Mouse (Mus musculus) frontal cortex, postnatal 36 days (tissue): ENCODE measurements at regions not wholly inside any gene's neighbourhood (a gene's known extent, or its start where the extent isn't known, plus 50 kb on each side); places are given as distances from the start of the nearest gene placed in this dataset.

ENCODE experiments used
- DNase-seq, 2 experiments: peaks; one replicate each; pipeline ENCODE4 v3.0.0; 2022; ENCODE audit warnings: low spot score in 2 of 2

DNA sequence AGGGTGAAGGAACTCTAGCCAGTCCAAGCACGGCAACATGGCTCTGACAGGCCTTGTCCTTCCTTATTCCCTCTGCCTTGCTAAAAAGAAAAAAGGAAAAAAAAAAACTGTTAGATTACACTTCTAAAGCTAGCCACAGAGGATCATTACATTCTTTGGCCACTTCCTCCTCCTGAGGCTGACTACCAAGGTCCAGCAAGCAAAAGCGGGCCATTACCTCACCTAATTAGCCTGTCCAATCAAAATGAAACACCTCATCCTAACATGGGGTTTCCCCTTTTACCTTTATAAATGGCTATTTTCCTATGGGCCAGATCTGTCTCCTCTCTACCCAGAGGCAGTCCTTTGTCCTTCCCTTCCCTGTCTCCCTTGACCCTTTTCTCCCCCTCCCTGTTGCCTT lies 102.2 kb downstream of the Pih1h3b start:
- no peak for DNase-seq

DNA sequence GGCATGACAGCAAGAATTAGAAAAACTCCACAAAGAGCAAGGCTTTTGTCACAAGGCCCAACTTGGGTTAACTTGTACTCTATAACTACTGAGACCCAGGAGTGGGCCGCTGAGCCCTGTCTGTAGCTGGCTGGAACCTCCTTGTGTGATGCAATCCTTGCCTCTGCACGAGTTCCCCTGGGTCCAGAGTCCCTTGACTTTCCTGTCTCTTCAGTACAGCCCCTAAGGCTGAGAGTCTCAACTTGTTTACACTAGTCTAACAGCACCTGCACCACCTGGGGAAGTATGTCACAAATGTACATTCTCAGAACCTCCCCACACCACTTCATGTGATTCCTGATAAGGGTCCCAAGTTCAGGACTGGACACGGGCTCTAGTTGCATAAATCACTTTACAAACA lies 103.3 kb downstream of the Pih1h3b start:
- no peak for DNase-seq

DNA sequence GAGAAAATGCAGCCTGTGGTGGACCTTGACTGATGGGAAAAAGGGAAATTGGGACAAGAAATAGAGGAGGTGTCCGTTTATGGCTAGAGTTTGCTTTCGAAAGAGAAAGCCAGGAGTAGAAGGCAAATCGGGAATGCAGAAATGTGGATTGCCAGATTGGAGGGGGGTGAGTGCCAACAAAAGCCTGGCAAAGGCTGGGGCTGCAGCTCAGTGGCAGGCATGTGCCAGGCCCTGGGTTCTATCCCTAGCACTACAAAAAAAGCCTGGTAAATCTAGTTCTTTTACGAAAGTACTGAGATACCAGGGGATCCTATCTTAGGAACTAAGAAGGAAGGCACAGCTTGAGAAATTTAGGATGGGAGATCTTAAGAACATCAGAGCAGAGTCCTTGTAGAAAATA lies 117.2 kb downstream of the Pih1h3b start:
- peak; percentile 13 to 30 for DNase-seq

DNA sequence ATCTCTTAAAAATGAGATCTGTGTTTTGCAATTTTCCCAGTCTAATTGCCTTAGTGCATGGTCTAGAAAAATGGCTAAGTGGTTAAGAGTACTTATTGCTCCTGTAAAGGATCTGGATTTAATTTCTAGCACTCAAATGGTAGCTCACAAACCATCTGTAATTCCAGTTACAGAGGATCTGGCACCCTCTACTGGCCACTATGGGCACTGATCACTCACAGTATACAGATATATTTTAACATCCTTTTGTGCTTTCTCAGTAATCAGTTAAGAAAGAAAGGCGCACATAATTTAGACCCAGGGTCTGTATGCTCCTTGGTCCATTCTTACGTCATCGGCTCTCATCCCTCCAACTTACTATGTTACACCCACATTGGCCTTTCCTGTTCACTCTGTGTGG lies 120.3 kb downstream of the Pih1h3b start:
- no peak for DNase-seq

DNA sequence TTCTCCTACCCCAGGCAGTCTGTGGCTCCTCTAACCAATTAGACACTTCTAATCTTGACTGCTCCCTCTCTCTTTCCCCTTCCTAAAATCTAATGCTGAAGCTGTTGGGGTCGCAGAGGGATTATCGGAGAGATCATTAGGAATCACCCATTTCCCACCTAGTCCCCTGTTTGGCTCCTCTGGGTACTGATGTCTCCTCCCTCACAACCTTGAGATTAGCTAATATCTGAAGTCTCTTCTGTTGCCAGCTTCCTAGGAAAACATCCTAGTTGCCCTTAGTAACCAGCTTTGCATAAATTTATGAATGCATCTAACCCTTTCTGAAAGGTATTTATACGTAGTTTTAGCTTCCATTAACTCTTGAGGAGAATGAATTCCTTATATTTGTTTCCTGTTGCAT lies 138.4 kb upstream of the Frmpd3 start:
- no peak for DNase-seq

DNA sequence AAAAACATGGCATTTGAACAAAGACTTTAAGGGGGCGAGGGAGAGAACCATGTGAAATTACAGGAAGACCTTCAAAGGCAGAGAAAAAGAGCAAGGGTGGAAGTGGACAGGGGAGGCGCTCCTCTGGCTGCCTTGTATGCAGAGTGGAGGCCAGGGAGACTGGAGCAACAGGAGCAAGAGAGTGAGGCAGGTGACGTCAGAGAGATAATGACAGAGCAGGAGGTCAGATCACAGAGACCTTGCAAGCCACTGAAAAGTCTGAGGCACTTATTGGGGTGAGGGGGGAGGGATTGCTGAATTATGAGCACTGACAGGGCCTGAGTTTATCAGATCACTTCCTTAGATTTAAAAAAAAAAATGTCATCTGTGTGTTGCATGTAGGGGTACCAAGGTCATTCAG lies 133.3 kb upstream of the Frmpd3 start:
- DNase-seq = no peak

DNA sequence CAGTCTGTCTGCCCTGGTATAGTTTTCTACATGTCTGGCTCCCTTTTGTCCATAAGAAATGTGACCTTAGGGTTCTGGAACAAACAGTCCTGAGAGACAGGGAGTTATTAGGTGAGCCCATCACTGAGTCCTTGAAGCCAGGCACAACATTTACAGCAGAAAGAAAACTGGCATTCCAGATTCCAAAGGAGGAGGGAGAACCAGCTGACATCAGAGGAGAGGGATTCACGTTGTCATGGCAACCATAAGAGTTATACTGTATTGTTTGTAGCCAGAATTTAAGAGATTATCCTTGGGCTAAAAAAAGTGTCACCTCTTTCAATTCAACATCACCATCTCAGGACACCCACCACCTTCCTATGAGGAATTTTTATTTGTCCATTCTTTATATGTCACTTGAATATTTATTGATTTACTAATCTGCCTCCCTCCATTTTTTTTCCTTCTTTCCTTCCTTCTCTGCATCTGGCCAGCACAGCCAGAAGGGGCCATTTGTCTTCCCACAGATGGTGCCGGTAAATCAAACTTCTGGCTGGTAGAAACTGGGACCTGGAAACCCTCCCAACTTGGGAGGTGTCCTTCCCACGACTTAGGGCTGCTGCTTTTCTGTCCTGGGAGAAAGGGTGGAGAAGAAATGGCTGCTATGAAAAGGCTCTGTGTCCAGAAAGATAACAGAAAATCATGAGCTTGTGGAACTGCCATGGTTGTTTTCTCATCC lies 129.3 kb upstream of the Frmpd3 start:
- DNase-seq = no peak

DNA sequence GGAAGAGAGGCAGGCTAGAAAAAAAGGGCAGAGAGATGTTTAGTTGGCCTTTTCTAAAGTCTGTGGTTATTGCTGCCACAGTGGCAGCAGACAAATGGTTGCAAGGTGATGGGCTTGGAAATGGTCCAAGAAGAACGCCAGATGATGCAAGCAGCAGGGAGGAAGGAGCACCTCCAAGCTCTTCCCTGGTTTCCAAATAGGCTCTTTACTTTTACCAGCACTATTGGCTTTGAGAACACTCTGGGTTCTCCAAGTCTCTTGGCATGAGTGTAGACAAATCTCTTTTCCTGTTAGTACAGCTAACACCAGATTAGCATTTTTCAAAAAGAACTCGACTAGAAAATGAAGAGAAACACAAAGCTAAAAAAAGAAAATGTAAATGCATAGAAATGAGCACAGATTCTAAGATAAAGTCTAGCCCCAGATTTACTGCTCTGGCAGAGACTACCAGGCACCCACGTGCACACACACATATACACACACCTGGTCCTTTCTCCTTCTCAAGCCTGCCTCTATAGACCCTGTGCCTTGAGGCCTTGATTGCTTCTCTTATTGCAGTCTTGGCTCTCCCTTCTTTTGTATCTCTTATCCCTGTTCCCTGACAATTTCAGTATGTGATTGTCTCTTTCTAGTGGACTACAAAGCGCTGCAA lies 127.7 kb upstream of the Frmpd3 start:
- peak in 1 of 2 experiments; percentile 34 for DNase-seq

DNA sequence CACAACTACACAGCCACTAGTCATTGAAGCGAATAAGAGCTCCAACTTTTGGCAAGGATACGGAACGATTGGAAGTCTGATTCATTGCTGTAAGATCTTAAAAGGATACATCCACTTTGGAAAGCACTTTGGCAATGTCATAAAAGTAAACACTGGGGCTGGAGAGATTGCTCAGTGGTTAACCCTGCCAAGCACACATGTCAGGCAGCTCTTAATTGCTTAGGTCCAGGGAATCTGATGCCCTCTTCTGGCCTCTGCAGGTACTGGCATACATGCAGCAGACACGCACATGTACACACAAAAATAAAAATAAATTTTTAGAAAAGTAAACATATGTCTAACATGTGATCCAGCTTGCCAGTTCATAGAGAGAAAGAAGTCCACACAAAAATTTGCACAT lies 86.3 kb upstream of the Frmpd3 start:
- DNase-seq = no peak

DNA sequence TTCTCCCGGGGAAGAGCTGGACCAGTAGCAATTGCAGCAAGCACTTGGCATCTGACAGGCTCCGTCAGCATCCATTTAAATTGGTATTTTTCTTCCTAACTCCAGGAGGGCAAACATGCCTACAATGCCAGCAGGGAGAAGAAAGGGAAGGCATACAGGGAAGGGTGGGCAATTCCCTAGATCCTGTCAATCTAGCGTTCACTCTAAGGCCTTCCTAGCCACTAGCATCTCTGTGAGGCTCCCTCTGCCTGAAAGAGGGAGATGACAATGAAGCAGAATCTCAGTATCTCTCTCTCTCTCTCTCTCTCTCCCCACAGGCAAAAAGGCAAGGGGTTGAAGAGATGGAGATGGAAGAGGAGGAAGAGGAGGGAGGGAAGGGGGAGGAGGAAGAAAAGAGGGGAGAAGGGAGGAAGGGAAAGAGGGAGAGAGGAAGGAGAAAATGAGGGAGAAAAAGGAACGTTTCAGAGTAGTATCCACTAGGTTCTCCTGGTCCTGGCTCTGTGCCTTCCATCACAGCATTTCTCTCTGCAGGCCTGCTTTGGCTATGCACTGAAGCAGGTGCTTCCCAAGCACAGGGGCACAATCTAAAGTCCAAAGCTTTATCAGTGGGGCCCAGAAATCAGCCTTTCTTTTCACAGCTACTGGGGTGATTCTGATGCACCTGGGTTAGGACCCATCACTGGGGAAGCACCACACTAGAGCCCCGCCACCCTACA lies 72.2 kb upstream of the Frmpd3 start:
- DNase-seq = no peak

DNA sequence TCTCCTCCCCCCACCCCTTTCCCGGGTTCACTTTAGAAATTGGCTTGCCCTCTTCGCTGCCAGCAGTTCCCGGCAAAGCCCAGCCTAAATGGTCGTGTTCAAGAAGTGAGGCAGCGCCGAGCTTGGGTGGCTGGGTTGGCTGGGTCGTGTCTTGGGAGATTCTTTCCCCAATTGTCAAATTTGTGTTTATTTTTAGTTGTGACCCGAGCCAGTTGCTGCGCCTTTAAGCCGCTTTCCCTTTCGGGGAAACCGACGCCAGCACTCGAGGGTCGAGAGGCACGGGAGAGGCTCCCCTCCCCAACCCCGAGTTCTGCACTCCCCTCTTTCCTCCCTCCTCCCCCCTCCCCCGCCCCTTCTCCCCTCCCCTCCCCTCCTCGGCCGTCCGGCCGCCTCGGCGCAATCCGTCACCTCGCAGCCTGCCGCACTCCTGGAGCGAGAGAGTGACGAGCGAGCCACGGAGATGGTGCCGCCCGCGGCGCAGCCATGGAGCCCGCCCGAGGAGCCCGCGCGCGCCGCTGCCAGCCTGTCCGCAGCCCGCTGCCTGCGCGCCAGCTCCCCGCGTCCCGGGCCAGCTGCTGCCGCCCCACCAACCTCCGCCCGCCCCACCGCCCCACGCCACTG lies 64.6 kb upstream of the Frmpd3 start:
- peak in 1 of 2 experiments; percentile 16 for DNase-seq

DNA sequence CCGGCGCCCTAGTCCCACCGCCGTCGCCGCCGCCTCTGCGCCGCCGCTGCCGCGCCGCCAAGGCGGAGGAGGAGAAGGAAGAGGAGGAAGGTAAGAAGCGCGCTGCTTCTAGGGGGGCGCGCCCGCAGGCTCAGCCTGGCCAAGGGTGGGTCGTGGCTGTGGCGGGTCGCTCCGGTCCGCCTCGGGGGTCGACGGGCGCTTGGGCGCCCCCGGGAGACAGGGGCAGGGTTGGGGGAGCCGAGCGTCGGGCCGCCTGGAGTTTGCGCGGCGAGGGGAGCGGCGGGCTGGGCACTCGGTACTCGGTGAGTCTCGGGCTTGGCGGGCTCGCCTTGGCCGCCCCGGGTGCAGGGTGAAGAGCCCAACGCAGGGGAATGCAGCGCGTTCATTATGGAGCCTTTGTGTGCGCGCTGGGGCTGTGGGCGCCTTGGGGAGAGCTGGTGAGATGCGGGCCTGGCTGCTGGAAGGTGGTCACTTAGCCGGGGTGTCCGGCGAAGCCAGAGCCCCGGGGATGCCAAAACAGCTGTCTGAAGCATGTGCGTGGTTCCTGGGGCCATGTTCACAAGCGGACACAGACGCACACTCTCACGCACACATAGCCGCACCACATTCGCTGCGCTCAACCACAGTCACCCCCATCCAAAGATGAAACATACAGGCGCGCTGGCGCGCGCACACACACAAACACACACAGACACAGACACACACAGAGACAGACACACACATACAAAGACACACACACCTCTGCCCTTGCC lies 63.9 kb upstream of the Frmpd3 start:
- peak; percentile 19 to 28 for DNase-seq

DNA sequence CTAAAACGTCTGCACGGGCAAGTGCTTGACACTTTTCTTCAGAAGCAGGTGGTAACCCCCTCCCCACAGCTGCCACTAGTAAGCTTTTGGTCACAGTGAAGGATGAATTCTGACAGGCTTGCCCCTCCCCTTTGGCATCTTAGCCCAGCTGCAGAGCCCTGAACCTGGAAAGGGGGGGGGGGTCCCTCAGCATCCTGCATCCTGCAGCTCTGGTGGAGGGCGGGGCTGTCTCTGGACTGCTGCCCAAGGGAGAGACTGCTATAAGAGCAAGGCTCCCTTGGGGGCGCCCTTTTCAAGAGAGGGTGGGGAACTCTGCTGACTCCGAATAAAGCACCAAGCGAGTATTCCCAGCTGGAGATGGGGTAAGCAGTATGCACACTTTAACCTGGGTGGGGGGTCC lies 62.8 kb upstream of the Frmpd3 start:
- DNase-seq = no peak

DNA sequence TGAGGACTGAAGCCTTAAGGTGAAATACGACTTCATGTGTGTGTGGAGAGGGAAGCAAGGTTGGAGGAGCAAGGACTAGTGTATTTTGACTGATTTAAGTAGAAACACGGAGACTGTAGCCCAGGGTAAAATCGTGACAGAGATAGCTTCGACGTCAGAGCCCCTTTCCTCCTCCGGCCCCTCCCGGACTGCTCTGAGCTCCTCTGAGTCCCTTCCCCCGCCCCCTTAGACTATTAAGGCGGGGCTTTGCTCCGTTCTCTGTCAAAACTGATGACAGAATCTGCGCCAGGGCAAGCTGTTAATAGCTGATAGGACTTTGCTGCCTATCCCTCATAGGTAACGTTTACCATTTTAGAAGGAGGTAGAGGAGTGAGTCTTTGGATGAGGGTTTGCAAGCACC lies 62.0 kb upstream of the Frmpd3 start:
- peak in 1 of 2 experiments; percentile 18 for DNase-seq
